Mouse (Mus musculus) heart, adult 9 months (tissue): ENCODE measurements around the gene Nfkbil1.
"Not testable (repeated sequence)": the region's sequence is repeated elsewhere in the genome, so short reads cannot be mapped to it uniquely, and the experiment has no call there.

ENCODE experiments used
- DNase-seq, 2 experiments: peaks; one replicate each; pipeline ENCODE4 v3.0.0; 2022; ENCODE audit warnings: low spot score in 2 of 2

Gene Nfkbil1

DNA sequence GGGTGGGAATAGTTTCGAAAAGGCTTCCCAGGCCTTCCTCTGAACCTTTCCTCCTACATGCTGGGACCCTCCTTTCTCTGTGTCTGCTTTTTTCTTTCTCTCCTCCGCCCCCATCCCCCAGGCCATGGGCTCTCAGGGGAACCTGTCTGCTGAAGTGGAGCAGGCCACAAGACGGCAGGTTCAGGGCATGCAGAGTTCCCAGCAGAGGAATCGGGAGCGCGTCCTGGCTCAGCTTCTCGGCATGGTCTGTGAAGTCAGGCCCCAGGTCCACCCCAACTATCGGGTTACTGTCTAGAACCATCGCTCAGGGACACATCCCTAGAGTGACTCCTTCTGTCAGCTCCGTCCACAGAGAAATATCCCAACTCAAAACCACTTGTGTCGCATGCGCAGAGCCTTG, 1.9 kb upstream of the Nfkbil1 start:
- no peak for DNase-seq

DNA sequence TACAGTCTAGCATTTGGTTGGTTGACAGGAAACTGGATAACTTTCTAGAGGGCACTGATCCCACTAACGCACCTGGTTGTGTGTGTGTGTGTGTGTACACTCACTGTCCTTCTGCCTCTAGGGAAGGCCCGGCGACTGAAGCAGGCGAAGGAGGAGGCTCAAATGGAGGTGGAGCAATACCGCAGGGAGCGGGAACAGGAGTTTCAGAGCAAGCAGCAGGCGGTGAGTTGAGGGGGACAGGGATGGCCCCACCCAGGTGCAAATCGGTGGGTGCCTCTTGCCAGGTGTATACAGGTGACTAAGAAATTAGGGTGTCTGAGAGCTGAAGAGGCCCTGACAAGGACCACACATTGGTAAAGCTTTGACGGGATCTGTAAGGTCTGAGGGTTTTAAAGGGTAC, 1.4 kb upstream of the Nfkbil1 start:
- DNase-seq: no peak

GRCm38 (mm10) chr17:35236390-35236746, 776 bp upstream of the Nfkbil1 start:
- DNase-seq: peak; percentile 90 to 95

- DNase-seq: no peak
Measured at GRCm38 (mm10) chr17:35234903-35235302, 689 bp downstream of the Nfkbil1 start.

GRCm38 (mm10) chr17:35234090-35234489, 1.5 kb downstream of the Nfkbil1 start:
- not testable (repeated sequence) for DNase-seq

GRCm38 (mm10) chr17:35233114-35233980, 2.2 kb downstream of the Nfkbil1 start, which contains the start of gene Atp6v1g2:
Gene Atp6v1g2 (plus strand): TSS chr17:35233660.
- DNase-seq: no peak

DNA sequence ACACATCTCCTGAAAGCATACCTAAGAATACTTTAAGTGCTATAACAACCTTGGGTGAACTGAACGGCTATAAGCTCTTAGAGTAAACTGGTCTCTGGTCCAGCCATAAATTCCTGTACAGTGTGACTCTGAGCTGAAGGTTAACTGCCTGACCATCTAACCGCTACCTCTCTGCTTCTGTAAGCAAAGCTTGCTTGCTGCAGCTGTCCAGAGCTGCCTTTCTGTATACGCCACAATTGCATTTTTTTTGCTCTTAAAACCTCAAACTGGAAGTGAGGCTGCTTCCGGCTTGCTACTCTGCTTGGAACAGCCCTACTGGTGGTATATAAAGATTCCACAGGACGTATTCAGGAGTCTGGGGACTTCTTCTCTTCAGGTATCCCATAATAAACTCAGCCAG, 2.9 kb downstream of the Nfkbil1 start:
- DNase-seq: no peak

- peak; percentile 68 to 81 for DNase-seq
Measured at GRCm38 (mm10) chr17:35232043-35232442, 3.5 kb downstream of the Nfkbil1 start.

GRCm38 (mm10) chr17:35231022-35231421, 4.6 kb downstream of the Nfkbil1 start:
- no peak for DNase-seq

- no peak for DNase-seq
Measured at GRCm38 (mm10) chr17:35226561-35227046, 9.0 kb downstream of the Nfkbil1 start.

- DNase-seq: no peak
Measured at GRCm38 (mm10) chr17:35225456-35225855, 10.1 kb downstream of the Nfkbil1 start.

DNA sequence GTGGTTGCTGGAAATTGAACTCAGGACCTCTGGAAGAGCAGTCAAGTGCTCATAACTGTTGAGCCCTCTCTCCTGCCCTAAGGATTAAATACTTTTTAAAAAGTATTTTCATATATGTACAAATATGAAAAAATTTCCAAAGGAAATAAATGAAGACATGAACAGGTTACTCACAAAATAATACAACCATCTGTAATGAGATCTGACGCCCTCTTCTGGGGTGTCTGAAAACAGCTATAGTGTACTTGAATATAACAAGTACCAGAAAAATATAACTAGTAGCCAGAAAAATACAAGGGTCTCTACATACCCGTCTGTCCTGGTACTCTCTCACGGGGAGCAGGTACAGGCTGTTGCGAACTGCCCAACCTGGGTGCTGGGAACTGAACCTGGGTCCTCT, 11.0 kb downstream of the Nfkbil1 start:
- no peak for DNase-seq

- DNase-seq: peak in 1 of 2 experiments; percentile 50
Measured at GRCm38 (mm10) chr17:35222299-35222698, 13.3 kb downstream of the Nfkbil1 start.

- peak; percentile 70 to 80 for DNase-seq
Measured at GRCm38 (mm10) chr17:35220156-35220952, 15.2 kb downstream of the Nfkbil1 start, which contains the start of gene Gm16181. Gene Gm16181 (plus strand): TSS chr17:35220834.

- peak; percentile 51 to 77 for DNase-seq
Measured at GRCm38 (mm10) chr17:35219601-35220041, 16.0 kb downstream of the Nfkbil1 start.

GRCm38 (mm10) chr17:35218516-35219193, 16.9 kb downstream of the Nfkbil1 start:
- DNase-seq: peak; percentile 70 to 91

- DNase-seq: no peak
Measured at GRCm38 (mm10) chr17:35213071-35213470, 22.5 kb downstream of the Nfkbil1 start.

- no peak for DNase-seq
Measured at GRCm38 (mm10) chr17:35210593-35210992, 25.0 kb downstream of the Nfkbil1 start.

DNA sequence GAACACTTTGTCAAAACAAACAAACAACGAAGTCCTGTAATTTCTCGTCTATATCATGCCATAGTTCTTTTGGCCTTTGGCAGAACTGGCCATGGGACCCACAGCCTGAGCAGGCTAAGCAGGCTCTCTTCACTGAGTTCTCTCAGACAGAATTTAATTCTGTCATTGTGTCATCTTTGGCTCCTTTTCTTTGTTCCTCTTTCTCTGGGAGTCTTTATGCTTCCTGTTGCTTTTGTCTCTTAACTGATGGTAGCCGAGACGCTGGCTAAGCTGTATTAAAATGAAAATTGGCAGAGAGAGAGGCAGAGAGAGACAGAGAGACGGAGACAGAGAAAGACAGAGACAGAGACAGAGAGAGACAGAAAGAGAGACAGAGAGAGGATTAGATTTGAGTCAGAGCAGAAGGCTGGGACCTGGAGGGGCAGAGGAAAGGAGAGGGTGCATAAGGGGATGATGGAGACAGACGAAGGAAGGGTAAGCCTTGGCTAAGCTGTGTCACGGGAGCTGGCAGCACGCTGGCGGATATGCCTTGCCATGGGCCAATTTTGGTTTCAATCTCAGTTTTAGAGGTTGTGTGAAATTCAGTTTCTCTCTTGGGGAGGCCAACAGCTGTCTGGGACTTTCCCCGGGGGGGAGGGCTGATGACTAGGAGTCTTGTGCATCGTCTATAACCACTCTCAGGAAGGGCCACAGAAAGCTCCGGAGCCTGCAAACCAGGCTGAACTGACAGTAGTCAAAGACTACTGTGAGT, 25.6 kb downstream of the Nfkbil1 start:
- peak; percentile 50 to 62 for DNase-seq

DNA sequence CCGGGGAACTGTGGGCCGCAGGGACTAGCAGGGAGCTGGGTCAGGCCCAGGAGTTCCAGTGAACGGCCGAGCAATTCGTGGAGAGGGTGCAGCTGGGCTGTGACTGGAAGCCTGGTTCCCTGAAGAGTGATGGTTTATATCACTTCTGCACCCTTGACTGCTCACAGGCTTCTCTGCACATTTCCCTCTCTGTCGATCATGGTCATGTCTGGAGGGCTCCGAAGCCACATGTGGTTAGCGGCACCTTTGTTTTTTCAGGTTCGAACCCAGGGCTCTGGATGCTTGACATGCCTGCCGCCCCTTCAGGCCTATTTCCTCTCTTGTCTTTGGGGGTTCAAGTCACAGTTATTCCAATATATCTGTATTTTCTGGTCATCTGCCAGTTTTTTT, 30.2 kb downstream of the Nfkbil1 start:
- no peak for DNase-seq
